Mouse (Mus musculus): Measurements from ENCODE around the gene Dcakd. TPM values are rescaled to one million over a fixed set of nuclear protein-coding genes. Genes with fewer than 3 reads are reported as not detected.

Dcakd gene
- total RNA-seq, 2 experiments from 2014 or later, result 44.4 to 44.6 TPM

GRCm38 (mm10) chr11:103050153-103050552 is 22.0 kb upstream of the Dcakd start:
- no peak for DNase-seq (ENCODE audit: low spot score in 2 of 2)

- no peak for DNase-seq (ENCODE audit: low spot score in 2 of 2)
These were observed 21.5 kb upstream of the Dcakd start for GRCm38 (mm10) chr11:103049611-103050010.

GRCm38 (mm10) chr11:103046286-103046685 is 18.2 kb upstream of the Dcakd start:
- DNase-seq (ENCODE audit: low spot score in 2 of 2), result no peak

- no peak for DNase-seq (ENCODE audit: low spot score in 2 of 2)
These were observed 15.8 kb upstream of the Dcakd start for GRCm38 (mm10) chr11:103043982-103044381.

GRCm38 (mm10) chr11:103042828-103043227 is 14.7 kb upstream of the Dcakd start:
- no peak for DNase-seq (ENCODE audit: low spot score in 2 of 2)

- DNase-seq (ENCODE audit: low spot score in 2 of 2), result peak in 1 of 2 experiments; percentile 63
These were observed 9.9 kb upstream of the Dcakd start for GRCm38 (mm10) chr11:103038037-103038436.

- no peak for DNase-seq (ENCODE audit: low spot score in 2 of 2)
These were observed 8.8 kb upstream of the Dcakd start for GRCm38 (mm10) chr11:103036881-103037465.

- peak in 1 of 2 experiments; percentile 64 for DNase-seq (ENCODE audit: low spot score in 2 of 2)
These were observed 6.9 kb upstream of the Dcakd start for GRCm38 (mm10) chr11:103035007-103035406.

- peak; percentile 66 to 68 for DNase-seq (ENCODE audit: low spot score in 2 of 2)
These were observed 4.9 kb upstream of the Dcakd start for GRCm38 (mm10) chr11:103033030-103033429.

- no peak for DNase-seq (ENCODE audit: low spot score in 2 of 2)
These were observed 460 bp downstream of the Dcakd start for GRCm38 (mm10) chr11:103027570-103028175.

GRCm38 (mm10) chr11:103026901-103027300 is 1.2 kb downstream of the Dcakd start:
- DNase-seq (ENCODE audit: low spot score in 2 of 2), result no peak

- no peak for DNase-seq (ENCODE audit: low spot score in 2 of 2)
These were observed 4.2 kb downstream of the Dcakd start for GRCm38 (mm10) chr11:103023974-103024373.

GRCm38 (mm10) chr11:103020713-103021335 is 7.3 kb downstream of the Dcakd start:
- no peak for DNase-seq (ENCODE audit: low spot score in 2 of 2)

- DNase-seq (ENCODE audit: low spot score in 2 of 2), result no peak
These were observed 8.8 kb downstream of the Dcakd start for GRCm38 (mm10) chr11:103019325-103019724.

- no peak for DNase-seq (ENCODE audit: low spot score in 2 of 2)
These were observed 9.3 kb downstream of the Dcakd start for GRCm38 (mm10) chr11:103018860-103019259.

- no peak for DNase-seq (ENCODE audit: low spot score in 2 of 2)
These were observed 10.5 kb downstream of the Dcakd start for GRCm38 (mm10) chr11:103017661-103018060.

GRCm38 (mm10) chr11:103016930-103017329 is 11.2 kb downstream of the Dcakd start:
- DNase-seq (ENCODE audit: low spot score in 2 of 2), result peak; percentile 98

- DNase-seq (ENCODE audit: low spot score in 2 of 2), result no peak
These were observed 12.0 kb downstream of the Dcakd start for GRCm38 (mm10) chr11:103015881-103016825.

- no peak for DNase-seq (ENCODE audit: low spot score in 2 of 2)
These were observed 17.0 kb downstream of the Dcakd start for GRCm38 (mm10) chr11:103011206-103011497.

- no peak for DNase-seq (ENCODE audit: low spot score in 2 of 2)
These were observed 17.5 kb downstream of the Dcakd start for GRCm38 (mm10) chr11:103010454-103011205.

- DNase-seq (ENCODE audit: low spot score in 2 of 2), result no peak
These were observed 18.9 kb downstream of the Dcakd start for GRCm38 (mm10) chr11:103009208-103009607.
